Mouse (Mus musculus) MEL (cell line): ENCODE data around the gene Proser3. TPM values are rescaled to one million over a fixed set of nuclear protein-coding genes. Genes with fewer than 3 reads are reported as not detected.
A peak's percentile ranks its signal among the peaks of the same experiment; 100 is the strongest.

Experiments used
- DNase-seq: peaks from one replicate; pipeline ENCODE4 v3.0.0; 2011; ENCODE audit warnings: low read depth, low spot score
- H3K27ac ChIP-seq: 2 replicates; pipeline ENCODE4 v1.5.1; 2012; ENCODE audit warnings: low read depth, mild to moderate bottlenecking, control low read depth, low read length, moderate library complexity; ENCODE audit not compliant: control insufficient read depth
- H3K27me3 ChIP-seq, 2 experiments: fragments of 150-350 bp in 1 of 2; sonication (generic) in 1 of 2; 2 replicates each; pipeline ENCODE4 v1.6.1; 2012; ENCODE audit warnings: low read length in 2 of 2, mild to moderate bottlenecking in 2 of 2, improper control_type of control experiment in 1 of 2, moderate library complexity in 1 of 2; ENCODE audit not compliant: insufficient read depth in 2 of 2, control insufficient read depth in 1 of 2
- H3K36me3 ChIP-seq, 2 experiments: 2 replicates each; pipeline ENCODE4 v1.6.1; 2012 to 2014; ENCODE audit warnings: low read length in 2 of 2, improper control_type of control experiment in 1 of 2, inconsistent platforms in 1 of 2, mild to moderate bottlenecking in 1 of 2; ENCODE audit not compliant: insufficient read depth in 2 of 2, control insufficient read depth in 1 of 2
- H3K4me1 ChIP-seq, 2 experiments: fragments of 150-350 bp in 1 of 2; sonication (generic) in 1 of 2; 2 replicates each; pipeline ENCODE4 v1.6.1; 2012; ENCODE audit warnings: low read length in 2 of 2, improper control_type of control experiment in 1 of 2, mild to moderate bottlenecking in 1 of 2; ENCODE audit not compliant: insufficient read depth in 2 of 2, control insufficient read depth in 1 of 2
- H3K4me3 ChIP-seq, 2 experiments: fragments of 150-350 bp in 1 of 2; sonication (generic) in 1 of 2; 2 replicates each; pipeline ENCODE4 v1.5.1; 2012; ENCODE audit warnings: low read depth in 2 of 2, low read length in 2 of 2, mild to moderate bottlenecking in 2 of 2, moderate library complexity in 2 of 2, control low read depth in 1 of 2, improper control_type of control experiment in 1 of 2; ENCODE audit not compliant: control insufficient read depth in 1 of 2, insufficient read depth in 1 of 2
- H3K79me2 ChIP-seq: 2 replicates; pipeline ENCODE4 v1.6.1; 2012; ENCODE audit warnings: mild to moderate bottlenecking, low read length, moderate library complexity; ENCODE audit not compliant: control insufficient read depth, poor library complexity, insufficient read depth
- H3K9ac ChIP-seq: 2 replicates; pipeline ENCODE4 v1.6.1; 2012; ENCODE audit warnings: low read depth, mild to moderate bottlenecking, control low read depth, low read length, moderate library complexity; ENCODE audit not compliant: control insufficient read depth, poor library complexity, severe bottlenecking
- H3K9me3 ChIP-seq: fragments of 150-350 bp; sonication (generic); replicated peaks from 2 replicates; pipeline ENCODE4 v1.6.1; 2012; ENCODE audit warnings: mild to moderate bottlenecking, low read length, improper control_type of control experiment, moderate library complexity; ENCODE audit not compliant: insufficient read depth
- CHD2 ChIP-seq: IDR thresholded peaks from 2 replicates; pipeline ENCODE4 v1.6.1; 2011; ENCODE audit warnings: low read length, improper control_type of control experiment
- E2F4 ChIP-seq: IDR thresholded peaks from 2 replicates; pipeline ENCODE4 v1.6.1; 2011; ENCODE audit warnings: low read depth, low read length, improper control_type of control experiment, borderline replicate concordance
- ELF1 ChIP-seq: IDR thresholded peaks from 2 replicates; pipeline ENCODE4 v1.6.1; 2014; ENCODE audit warnings: low read depth, mild to moderate bottlenecking, inconsistent platforms, low read length, improper control_type of control experiment, moderate library complexity
- ETS1 ChIP-seq: IDR thresholded peaks from 2 replicates; pipeline ENCODE4 v1.6.1; 2012; ENCODE audit warnings: low read depth, mild to moderate bottlenecking, inconsistent platforms, low read length, improper control_type of control experiment, moderate library complexity
- GABPA ChIP-seq: IDR thresholded peaks from 2 replicates; pipeline ENCODE4 v1.6.1; 2012; ENCODE audit warnings: low read depth, mild to moderate bottlenecking, inconsistent platforms, low read length, improper control_type of control experiment, moderate library complexity
- HCFC1 ChIP-seq: IDR thresholded peaks from 2 replicates; pipeline ENCODE4 v1.6.1; 2012; ENCODE audit warnings: low read depth, mild to moderate bottlenecking, inconsistent platforms, low read length, improper control_type of control experiment, moderate library complexity
- KAT2A ChIP-seq: conservative IDR thresholded peaks from 2 replicates; pipeline ENCODE4 v1.6.1; 2012; ENCODE audit warnings: low read depth, low read length, improper control_type of control experiment, inconsistent platforms
- MAX ChIP-seq: IDR thresholded peaks from 2 replicates; pipeline ENCODE4 v1.6.1; 2011; ENCODE audit warnings: low read length, improper control_type of control experiment
- MXI1 ChIP-seq: IDR thresholded peaks from 2 replicates; pipeline ENCODE4 v1.6.1; 2011; ENCODE audit warnings: mild to moderate bottlenecking, low read depth, low read length, improper control_type of control experiment
- MYC ChIP-seq: IDR thresholded peaks from 2 replicates; pipeline ENCODE4 v1.6.1; 2011; ENCODE audit warnings: low read depth, mild to moderate bottlenecking, low read length, improper control_type of control experiment, moderate library complexity
- NELFE ChIP-seq: IDR thresholded peaks from 2 replicates; pipeline ENCODE4 v1.6.1; 2011; ENCODE audit warnings: low read depth, low read length, improper control_type of control experiment
- POLR2A ChIP-seq, 2 experiments: IDR thresholded peaks; 2 replicates each; pipeline ENCODE4 v1.6.1; 2011 to 2012; ENCODE audit warnings: low read length in 2 of 2, mild to moderate bottlenecking in 2 of 2, control low read depth in 1 of 2, improper control_type of control experiment in 1 of 2, low read depth in 1 of 2, moderate library complexity in 1 of 2; ENCODE audit not compliant: control insufficient read depth in 1 of 2, insufficient read depth in 1 of 2, poor library complexity in 1 of 2
- POLR2AphosphoS2 ChIP-seq: IDR thresholded peaks from 2 replicates; pipeline ENCODE4 v1.6.1; 2011; ENCODE audit warnings: low read length, improper control_type of control experiment
- POLR2AphosphoS5 ChIP-seq: IDR thresholded peaks from 2 replicates; pipeline ENCODE4 v1.6.1; 2012; ENCODE audit warnings: low read depth, borderline replicate concordance, mild to moderate bottlenecking, inconsistent platforms, low read length, moderate library complexity, mixed read lengths
- RAD21 ChIP-seq: IDR thresholded peaks from 2 replicates; pipeline ENCODE4 v1.6.1; 2011; ENCODE audit warnings: mild to moderate bottlenecking, low read depth, low read length, improper control_type of control experiment
- SIN3A ChIP-seq: IDR thresholded peaks from 2 replicates; pipeline ENCODE4 v1.6.1; 2012; ENCODE audit warnings: low read length, improper control_type of control experiment, inconsistent platforms
- TBP ChIP-seq: IDR thresholded peaks from 2 replicates; pipeline ENCODE4 v1.8.0; 2011; ENCODE audit warnings: low read depth, low read length, improper control_type of control experiment
- TCF12 ChIP-seq: IDR thresholded peaks from 2 replicates; pipeline ENCODE4 v1.6.1; 2014; ENCODE audit warnings: low read depth, mild to moderate bottlenecking, inconsistent platforms, low read length, improper control_type of control experiment, moderate library complexity
- USF1 ChIP-seq: IDR thresholded peaks from 2 replicates; pipeline ENCODE4 v1.6.1; 2014; ENCODE audit warnings: low read depth, mild to moderate bottlenecking, inconsistent platforms, low read length, improper control_type of control experiment, moderate library complexity
- ZMIZ1 ChIP-seq: IDR thresholded peaks from 2 replicates; pipeline ENCODE4 v1.6.1; 2012; ENCODE audit warnings: low read depth, mild to moderate bottlenecking, inconsistent platforms, low read length, improper control_type of control experiment, moderate library complexity
- polyA plus RNA-seq, 2 experiments: library from polyadenylated mRNA; stranded (reverse) in 1 of 2; unstranded in 1 of 2; fragments of >175 nt in 1 of 2; fragments of >200 nt in 1 of 2; gene quantifications; 2 replicates each; pipeline versions ENCODE4 v1.2.1 to v1.2.4; 2012; ENCODE audit warnings: low replicate concordance in 2 of 2, low read depth in 1 of 2; ENCODE audit not compliant: insufficient read length in 2 of 2, insufficient read depth in 1 of 2, missing spikeins in 1 of 2
- total RNA-seq: library from RNA; depleted of rRNA; stranded (reverse); fragments of 300-350 nt; gene quantifications from 2 replicates; pipeline ENCODE4 v1.2.3, GENCODE M21; 2012; rRNA removed

Gene Proser3
- total RNA-seq (2.3 and 2.4 TPM in 2 replicates), polyA plus RNA-seq (1 to 10 TPM in 1 of 2 experiments, not detected in 1; 8.9 TPM)

DNA sequence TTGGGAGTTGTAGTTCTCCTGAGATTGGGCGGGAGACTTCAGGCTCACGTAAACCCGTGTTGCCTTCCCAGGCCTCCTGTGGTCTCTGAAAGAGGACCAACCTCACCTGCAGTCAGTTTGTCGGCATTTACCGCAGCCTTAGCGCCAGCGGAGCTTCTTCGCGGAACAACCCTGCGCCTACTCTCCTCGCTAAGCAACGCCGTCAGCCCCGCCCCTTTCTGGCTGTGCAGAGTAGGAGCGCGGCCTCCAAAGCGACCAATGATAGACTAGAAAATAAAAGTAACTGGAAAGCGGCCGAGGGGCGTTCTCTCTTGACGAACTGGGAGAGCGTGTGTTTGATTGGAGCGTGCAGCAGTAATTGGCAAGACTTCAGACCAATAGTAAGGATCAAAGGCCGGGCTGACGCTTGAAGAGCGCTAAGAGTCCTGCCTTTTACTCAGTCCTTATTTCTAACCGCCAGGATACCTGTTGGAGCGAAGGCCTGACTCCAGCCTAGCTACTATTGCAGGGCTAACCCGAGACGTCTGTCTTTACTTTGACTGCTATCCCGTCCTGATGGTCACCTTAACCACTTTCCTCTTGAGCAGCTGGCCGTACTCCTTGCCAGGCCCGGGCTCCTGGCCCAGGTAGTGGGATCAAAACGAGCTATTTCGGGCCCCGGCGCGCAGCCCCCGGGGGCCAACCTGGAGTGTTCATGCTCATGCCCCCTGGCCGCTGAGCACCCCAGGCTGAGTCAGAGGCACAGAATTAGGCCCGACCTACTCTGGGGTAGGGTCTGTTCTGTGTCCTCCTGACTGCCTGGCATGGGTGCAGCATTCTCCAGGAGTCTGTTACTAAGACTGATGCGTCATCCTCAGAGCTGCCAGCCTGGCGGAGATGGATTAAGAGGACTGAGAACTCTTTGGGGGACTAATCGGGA, at the start of gene Proser3, which contains the start of gene Hspb6:
Gene Proser3 (minus strand): TSS at position 198 of the 919 bp plus-strand sequence.
Gene Hspb6 (plus strand): TSS at position 77 of the 919 bp plus-strand sequence.
- TF ChIP-seq MAX (peak; percentile 38; the same call in 1 of the 2 replicates), KAT2A (no peak), ELF1 (peak; percentile 15; the same call in 1 of the 2 replicates), MYC (no peak), GABPA (no peak), CHD2 (peak; percentile 28; the same call in 1 of the 2 replicates), TCF12 (peak; percentile 40), NELFE (peak; percentile 99), RAD21 (no peak), POLR2AphosphoS5 (peak; percentile 92; the same call in 1 of the 2 replicates), POLR2AphosphoS2 (peak; percentile 98), POLR2A (IDR thresholded peaks at IDR 0.05; ENCODE audit: control insufficient read depth in 1 of 2, insufficient read depth in 1 of 2, low read depth in 1 of 2, low read length in 2 of 2, poor library complexity in 1 of 2) (peak; percentile 59 to 99), HCFC1 (peak; percentile 64), SIN3A (peak; percentile 54), USF1 (no peak), MXI1 (peak; percentile 47), E2F4 (peak; percentile 9; the same call in 1 of the 2 replicates), ZMIZ1 (peak; percentile 99), TBP (peak; percentile 97), ETS1 (peak; percentile 27; the same call in 1 of the 2 replicates)
- H3K27ac ChIP-seq: peak within 1 kb of the TSS; percentile 93
- peak; percentile 99 for DNase-seq

More for the DNA sequence above, at the start of gene Proser3, which contains the start of gene Hspb6:
- peak within 1 kb of the TSS; percentile 84 for H3K9ac ChIP-seq
- no peaks in the 10 kb centered on the region for H3K9me3 ChIP-seq
- H3K27me3 ChIP-seq: no peaks in the 10 kb centered on the region
- H3K4me1 ChIP-seq: peaks cover 0 to 5% of the 10 kb centered on the region in 2 experiments; a peak in 1 of 4 replicates
- H3K79me2 ChIP-seq: peaks cover 2% of the 10 kb centered on the region; the same call in 1 of the 2 replicates
- peak within 1 kb of the TSS; percentile 71 to 78 for H3K4me3 ChIP-seq
- H3K36me3 ChIP-seq: peaks cover 0 to 5% of the 10 kb centered on the region in 2 experiments; a peak in 2 of 4 replicates
